Mouse (Mus musculus) adrenal gland, postnatal 14 days (tissue): ENCODE data around the gene Cfap69. TPM values are rescaled to one million over a fixed set of nuclear protein-coding genes. Genes with fewer than 3 reads are reported as not detected.

Experiments
- total RNA-seq: library from RNA; stranded (reverse); gene quantifications from 2 replicates; pipeline ENCODE4 v1.2.3, GENCODE M21; 2021

Cfap69 gene
- total RNA-seq, 1 experiment from 2014 or later, result 6.8 TPM

Other genes starting within 250 kb of the Cfap69 start
- 10.6 and 19.0 TPM in 2 replicates for gene Cdk14, start 243.9 kb downstream of the Cfap69 start, total RNA-seq
- gene 1700015F17Rik, start 185.1 kb downstream of the Cfap69 start, total RNA-seq, result not detected in 2 replicates
- gene Cldn12, start 149.3 kb downstream of the Cfap69 start, total RNA-seq, result 20.4 and 21.3 TPM in 2 replicates
- gene Gtpbp10, start 104.7 kb downstream of the Cfap69 start, total RNA-seq, result 15.9 and 19.4 TPM in 2 replicates
- gene Gm8773, start 90.4 kb downstream of the Cfap69 start, total RNA-seq, result not detected in 2 replicates
- gene Steap2, start 30.3 kb upstream of the Cfap69 start, total RNA-seq, result 35.8 and 41.6 TPM in 2 replicates
- 26.6 and 37.6 TPM in 2 replicates for gene Steap1, start 85.1 kb upstream of the Cfap69 start, total RNA-seq